ENCODE assay signal across 11 mouse cellular contexts in genomic region chr2:93028865-93029264, GRCm38 (mm10). TPM values are rescaled to one million over a fixed set of nuclear protein-coding genes. Genes with fewer than 3 reads are reported as not detected.
DNase-seq lines count a peak whose midpoint lies in the region; ATAC-seq and TF ChIP-seq lines count a peak whose summit lies in the region.
"Had no signal": no experiment of that assay in that cellular context is flagged by ENCODE, and none has a peak within 500 bp of the region (broad histone marks: within the 10 kb centered on the region; RNA-seq: fewer than 3 reads in every experiment).

No protein-coding gene starts in this region.

- ATAC-seq in heart, postnatal 0 days (ENCODE audit: insufficient read depth, low read depth) = no peak
- ATAC-seq in lung, embryonic 16.5 days (ENCODE audit: low read depth) = no peak
- ATAC-seq in activated CD4-positive, CD25-positive, alpha-beta regulatory T cell, adult 4 months = peak; percentile 17
- peak; percentile 5; the same call in 1 of the 2 replicates for ATAC-seq in intestine, embryonic 16.5 days

- H3K4me2 ChIP-seq in heart, postnatal 0 days (ENCODE audit: low read depth, low read length) = peak overlapping the region; percentile 36; the same call in 1 of the 2 replicates
- H3K4me2 ChIP-seq in lung, embryonic 16.5 days (ENCODE audit: low read depth, low read length) = no peak overlapping the region
- H3K4me2 ChIP-seq in intestine, embryonic 16.5 days (ENCODE audit: low read depth, low read length) = no peak overlapping the region
- H3K4me2 ChIP-seq: midbrain, embryonic 13.5 days had no signal

- TF ChIP-seq CTCF in heart, postnatal 0 days (IDR thresholded peaks at IDR 0.05; ENCODE audit: low read depth) = no peak

- no peak overlapping the region for H3K9ac ChIP-seq in heart, postnatal 0 days (replicated peaks; ENCODE audit: low read depth, low read length)
- no peak overlapping the region for H3K9ac ChIP-seq in lung, embryonic 16.5 days (ENCODE audit: low read length)
- peak overlapping the region; percentile 39; the same call in 1 of the 2 replicates for H3K9ac ChIP-seq in intestine, embryonic 16.5 days (ENCODE audit: low read depth, low read length)
- H3K9ac ChIP-seq: liver, embryonic 14.5 days; midbrain, embryonic 13.5 days had no signal

- H3K27me3 ChIP-seq in heart, postnatal 0 days (ENCODE audit: control insufficient read depth, insufficient read depth, low read length) = no peaks in the 10 kb centered on the region
- no peaks in the 10 kb centered on the region for H3K27me3 ChIP-seq in lung, embryonic 16.5 days (ENCODE audit: control insufficient read depth, insufficient read depth, low read depth, low read length)
- H3K27me3 ChIP-seq in intestine, embryonic 16.5 days (replicated peaks; ENCODE audit: control insufficient read depth, insufficient read depth, low read length) = no peaks in the 10 kb centered on the region
- H3K27me3 ChIP-seq: midbrain, embryonic 13.5 days had no signal

- WGBS in heart, postnatal 0 days = 55% methylated on average over 6 of the region's 6 CpGs
- WGBS in lung, embryonic 16.5 days = 57% methylated on average over 6 of the region's 6 CpGs
- 65% methylated on average over 6 of the region's 6 CpGs for WGBS in intestine, embryonic 16.5 days

- no peak for DNase-seq in heart, postnatal 0 days (ENCODE audit: low spot score)
- no peak for DNase-seq in heart, postnatal 36 days
- no peak for DNase-seq in lung, postnatal 10 days
- no peak for DNase-seq in left cerebral cortex, postnatal 36 days (ENCODE audit: low spot score in 2 of 2)
- DNase-seq: gastrocnemius, postnatal 14 days; kidney, adult 8-10 months had no signal

- H3K4me1 ChIP-seq in heart, postnatal 0 days (ENCODE audit: control insufficient read depth, insufficient read depth) = peaks cover 53% of the 10 kb centered on the region
- H3K4me1 ChIP-seq in lung, embryonic 16.5 days (replicated peaks; ENCODE audit: control insufficient read depth, insufficient read depth, low read length) = peaks cover 52% of the 10 kb centered on the region
- H3K4me1 ChIP-seq in intestine, embryonic 16.5 days (ENCODE audit: control insufficient read depth, insufficient read depth, low read length) = peaks cover 30% of the 10 kb centered on the region

- no peak overlapping the region for H3K4me3 ChIP-seq in heart, postnatal 0 days (ENCODE audit: low read depth, low read length)
- no peak overlapping the region for H3K4me3 ChIP-seq in lung, embryonic 16.5 days (ENCODE audit: low read length)
- H3K4me3 ChIP-seq in intestine, embryonic 16.5 days (ENCODE audit: low read length) = no peak overlapping the region
- H3K4me3 ChIP-seq: midbrain, embryonic 13.5 days had no signal

- intact Hi-C loops in heart, postnatal 36 days (cut with DNase I) = no loop called here
- intact Hi-C loops in left cerebral cortex, postnatal 36 days (cut with DNase I) = no loop called here

- H3K9me3 ChIP-seq in heart, postnatal 0 days (replicated peaks; ENCODE audit: control insufficient read depth, low read length) = no peaks in the 10 kb centered on the region
- H3K9me3 ChIP-seq in lung, embryonic 16.5 days (ENCODE audit: control insufficient read depth, low read length) = no peaks in the 10 kb centered on the region
- no peaks in the 10 kb centered on the region for H3K9me3 ChIP-seq in intestine, embryonic 16.5 days (ENCODE audit: control insufficient read depth, low read length)
- H3K9me3 ChIP-seq: midbrain, embryonic 13.5 days had no signal

- no peak for TF ChIP-seq EP300 in heart, postnatal 0 days (IDR thresholded peaks at IDR 0.05; ENCODE audit: low read depth)

- no peaks in the 10 kb centered on the region; the same call in 1 of the 2 replicates for H3K36me3 ChIP-seq in heart, postnatal 0 days (replicated peaks; ENCODE audit: control insufficient read depth, insufficient read depth, low read length)
- no peaks in the 10 kb centered on the region for H3K36me3 ChIP-seq in lung, embryonic 16.5 days (ENCODE audit: control insufficient read depth, insufficient read depth, low read length)
- no peaks in the 10 kb centered on the region for H3K36me3 ChIP-seq in intestine, embryonic 16.5 days (ENCODE audit: control insufficient read depth, insufficient read depth, low read length)

- H3K27ac ChIP-seq in heart, postnatal 0 days (ENCODE audit: low read depth) = peak overlapping the region; percentile 90
- peak overlapping the region; percentile 80 for H3K27ac ChIP-seq in lung, embryonic 16.5 days (ENCODE audit: low read length)
- H3K27ac ChIP-seq in intestine, embryonic 16.5 days (ENCODE audit: low read length) = 0 out of 2 replicates have a peak overlapping the region, but pooled peaks have one; percentile 40
- H3K27ac ChIP-seq: liver, embryonic 14.5 days had no signal

RNA-seq across cellular contexts. Expression of gene Prdm11, which starts 17.1 kb away (rescaled TPM):
- total RNA-seq in heart, postnatal 0 days (2014; rRNA removed; ENCODE audit: low replicate concordance) = 10.7 and 12.7 TPM in 2 replicates
- 2.7 and 2.9 TPM in 2 replicates for polyA plus RNA-seq in heart, postnatal 0 days (2015; fragmentation: Nextera tagmentation; extraction: Ambion mirVana)
- 10 to 100 TPM in 1 of 2 experiments, 1 to 10 TPM in 1; 8.8 to 10.4 TPM for total RNA-seq in heart, postnatal 36 days (2021)
- polyA plus RNA-seq in lung, embryonic 16.5 days (2015; fragmentation: Nextera tagmentation; extraction: Ambion mirVana) = 5.5 and 6.3 TPM in 2 replicates
- 1 to 10 TPM in 1 of 2 experiments, under 1 TPM in 1; 0.99 to 1.3 TPM for polyA plus RNA-seq in activated CD4-positive, CD25-positive, alpha-beta regulatory T cell, adult 4 months (2017; shearing (Covaris generic))
- 7.1 and 7.3 TPM in 2 replicates for polyA plus RNA-seq in intestine, embryonic 16.5 days (2015; fragmentation: Nextera tagmentation; extraction: Ambion mirVana)
- total RNA-seq in left cerebral cortex, postnatal 36 days (2021) = 10 to 100 TPM; 21.0 to 25.1 TPM

Comparison
In these comparisons a context has a peak if more than half of its experiments do, and no peak if none do; other contexts are left out.
1. ATAC-seq: peak in activated CD4-positive, CD25-positive, alpha-beta regulatory T cell, adult 4 months (single experiment) and intestine, embryonic 16.5 days (single experiment); none in heart, postnatal 0 days (single experiment) and lung, embryonic 16.5 days (single experiment).
2. H3K27ac ChIP-seq: peak in every context shown above with its lines; median percentile 90 in heart, postnatal 0 days; 80 in lung, embryonic 16.5 days; 40 in intestine, embryonic 16.5 days.